Mouse (Mus musculus): ENCODE data around the gene Abhd15. TPM values are rescaled to one million over a fixed set of nuclear protein-coding genes. Genes with fewer than 3 reads are reported as not detected.
A peak's percentile ranks its signal among the peaks of the same experiment; 100 is the strongest.

The Abhd15 gene
- polyA plus RNA-seq, 1 experiment from 2014 or later = 1.2 TPM

DNA sequence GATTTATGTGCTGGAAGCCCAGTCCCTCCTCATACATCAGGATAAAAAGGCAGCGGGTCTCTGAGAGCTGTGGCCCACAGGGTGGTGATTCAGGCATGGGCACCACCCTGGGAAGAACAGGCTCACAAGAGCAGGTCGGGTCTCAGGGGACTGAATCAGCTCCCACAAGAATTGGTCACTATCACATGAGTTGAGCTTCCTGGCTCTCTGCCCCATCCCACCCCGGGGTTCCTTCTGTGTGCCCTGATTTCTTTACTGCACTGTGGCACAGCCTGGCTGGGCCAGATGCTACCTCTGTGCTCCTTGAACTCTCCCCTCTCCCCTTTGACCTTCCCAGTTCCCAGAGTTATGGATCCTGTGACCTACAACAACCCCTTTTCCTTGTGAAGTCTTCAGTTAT, 31.9 kb upstream of the Abhd15 start:
- H3K4me2 ChIP-seq (ENCODE audit: low read length) = no peak overlapping the region
- H3K27ac ChIP-seq (ENCODE audit: low read depth, low read length) = no peak overlapping the region
- H3K4me3 ChIP-seq (ENCODE audit: low read depth, low read length) = no peak overlapping the region
- no peak overlapping the region for H3K9ac ChIP-seq (ENCODE audit: low read length)
- no peak for ATAC-seq
- DNase-seq (ENCODE audit: low spot score) = no peak
- 75% methylated on average over 3 of the region's 3 CpGs for WGBS
- H3K9me3 ChIP-seq (replicated peaks; ENCODE audit: control insufficient read depth, low read length) = no peaks in the 10 kb centered on the region
- H3K36me3 ChIP-seq (ENCODE audit: control insufficient read depth, insufficient read depth, low read length) = 0 out of 2 replicates have a peak, but pooled peaks cover 7% of the 10 kb centered on the region
- H3K27me3 ChIP-seq (replicated peaks; ENCODE audit: control insufficient read depth, insufficient read depth, low read length) = no peaks in the 10 kb centered on the region
- H3K4me1 ChIP-seq (ENCODE audit: control insufficient read depth, insufficient read depth, low read length) = peaks cover 37% of the 10 kb centered on the region

DNA sequence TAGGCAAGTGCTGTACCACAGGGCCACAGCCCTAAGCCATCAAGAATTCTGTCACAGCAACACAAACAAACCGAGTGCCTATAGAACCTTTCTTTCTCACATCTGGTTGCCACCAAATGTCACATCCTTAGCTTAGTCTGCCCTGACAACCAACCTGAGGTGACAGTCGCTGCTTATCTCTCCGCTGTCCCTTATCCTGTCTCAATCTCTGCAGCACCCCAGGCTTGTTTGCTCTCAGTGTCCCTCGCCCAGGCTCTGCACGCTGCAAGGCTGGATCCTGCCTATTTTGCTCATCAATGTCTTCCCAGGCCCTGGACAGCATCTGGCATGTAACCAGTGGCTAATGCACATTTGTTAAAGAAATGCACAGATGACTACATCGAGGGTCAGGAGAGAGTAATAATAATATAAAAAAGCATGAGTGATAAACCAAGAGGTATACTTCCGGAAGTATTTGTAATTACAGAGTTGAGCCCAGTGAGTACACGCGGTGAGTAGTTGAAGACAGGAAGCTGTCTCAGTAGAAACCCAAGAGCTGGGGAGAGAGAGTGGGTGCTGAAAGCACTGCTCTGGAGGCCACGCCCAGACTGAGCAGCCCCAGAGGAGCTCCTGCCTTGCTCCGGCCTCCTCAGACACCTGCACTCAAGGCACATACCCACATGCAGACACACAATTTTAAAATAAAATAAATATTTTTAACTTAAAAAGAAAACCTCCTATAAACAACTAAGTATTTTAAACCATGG, 31.2 kb upstream of the Abhd15 start:
- ATAC-seq = no peak
- Histone ChIP-seq H3K27ac (ENCODE audit: low read depth, low read length) (no peak overlapping the region), H3K27me3 (replicated peaks; ENCODE audit: control insufficient read depth, insufficient read depth, low read length) (no peaks in the 10 kb centered on the region), H3K36me3 (ENCODE audit: control insufficient read depth, insufficient read depth, low read length) (0 out of 2 replicates have a peak, but pooled peaks cover 7% of the 10 kb centered on the region), H3K4me3 (ENCODE audit: low read depth, low read length) (no peak overlapping the region), H3K4me1 (ENCODE audit: control insufficient read depth, insufficient read depth, low read length) (peaks cover 42% of the 10 kb centered on the region), H3K4me2 (ENCODE audit: low read length) (no peak overlapping the region), H3K9ac (ENCODE audit: low read length) (0 out of 2 replicates have a peak overlapping the region, but pooled peaks have one; percentile 8), H3K9me3 (replicated peaks; ENCODE audit: control insufficient read depth, low read length) (no peaks in the 10 kb centered on the region)
- DNase-seq (ENCODE audit: low spot score) = no peak
- 87% methylated on average over 11 of the region's 11 CpGs for WGBS

DNA sequence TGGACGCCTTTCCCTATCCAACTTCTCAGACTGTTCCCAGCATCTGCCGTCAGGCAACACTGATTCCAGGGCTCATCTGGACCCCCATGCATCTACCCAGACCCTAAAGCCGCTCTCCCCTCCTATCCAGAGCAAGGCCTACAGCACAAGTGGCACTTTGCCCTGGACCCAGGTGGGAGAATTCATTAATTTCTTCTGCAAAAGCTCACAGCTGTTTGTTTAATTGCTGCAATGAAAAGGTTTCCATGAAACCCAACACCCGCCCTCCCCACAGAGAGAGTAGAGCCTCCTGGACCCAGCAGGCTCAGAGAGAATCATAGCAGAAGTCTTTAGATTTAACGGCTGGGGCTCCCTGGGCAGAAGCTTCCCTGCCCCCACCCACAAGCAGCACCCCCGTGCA, 29.7 kb upstream of the Abhd15 start:
- Histone ChIP-seq H3K4me1 (ENCODE audit: control insufficient read depth, insufficient read depth, low read length) (peaks cover 44% of the 10 kb centered on the region), H3K9me3 (replicated peaks; ENCODE audit: control insufficient read depth, low read length) (no peaks in the 10 kb centered on the region), H3K27ac (ENCODE audit: low read depth, low read length) (peak overlapping the region; percentile 82), H3K4me3 (ENCODE audit: low read depth, low read length) (no peak overlapping the region), H3K9ac (ENCODE audit: low read length) (0 out of 2 replicates have a peak overlapping the region, but pooled peaks have one; percentile 38), H3K36me3 (ENCODE audit: control insufficient read depth, insufficient read depth, low read length) (0 out of 2 replicates have a peak, but pooled peaks cover 7% of the 10 kb centered on the region), H3K4me2 (ENCODE audit: low read length) (peak overlapping the region; percentile 32), H3K27me3 (replicated peaks; ENCODE audit: control insufficient read depth, insufficient read depth, low read length) (no peaks in the 10 kb centered on the region)
- peak; percentile 75 for DNase-seq (ENCODE audit: low spot score)
- 31% methylated on average over 6 of the region's 6 CpGs for WGBS
- ATAC-seq = no peak

DNA sequence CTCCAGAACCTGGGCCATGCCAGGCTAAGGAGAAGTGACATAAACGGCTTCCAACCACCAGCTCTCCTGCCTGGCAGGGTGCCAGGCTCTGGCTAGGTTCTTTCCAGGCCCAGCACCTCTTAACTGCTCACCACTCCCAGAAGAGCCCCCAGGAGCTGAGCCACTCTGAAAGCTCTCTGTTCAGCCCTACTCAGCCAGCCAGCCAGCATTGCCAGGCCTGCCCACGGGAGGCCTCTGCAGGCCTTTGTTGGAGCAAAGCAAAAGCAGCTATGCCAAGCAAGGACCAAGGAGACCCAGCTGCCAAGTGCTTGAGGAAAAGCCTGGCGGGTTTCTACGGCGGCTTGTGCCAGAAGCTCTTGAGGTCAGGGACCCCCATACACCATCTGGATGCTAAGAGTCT, 28.1 kb upstream of the Abhd15 start:
- DNase-seq (ENCODE audit: low spot score) (peak; percentile 85), ATAC-seq (peak; percentile 16; the same call in 1 of the 2 replicates)
- Histone ChIP-seq H3K9ac (ENCODE audit: low read length) (peak overlapping the region; percentile 41), H3K9me3 (replicated peaks; ENCODE audit: control insufficient read depth, low read length) (no peaks in the 10 kb centered on the region), H3K4me2 (ENCODE audit: low read length) (peak overlapping the region; percentile 94), H3K4me3 (ENCODE audit: low read depth, low read length) (peak overlapping the region; percentile 18; the same call in 1 of the 2 replicates), H3K27me3 (replicated peaks; ENCODE audit: control insufficient read depth, insufficient read depth, low read length) (no peaks in the 10 kb centered on the region), H3K4me1 (ENCODE audit: control insufficient read depth, insufficient read depth, low read length) (peaks cover 53% of the 10 kb centered on the region), H3K27ac (ENCODE audit: low read depth, low read length) (peak overlapping the region; percentile 82), H3K36me3 (ENCODE audit: control insufficient read depth, insufficient read depth, low read length) (0 out of 2 replicates have a peak, but pooled peaks cover 3% of the 10 kb centered on the region)
- 17% methylated on average over 5 of the region's 5 CpGs for WGBS

DNA sequence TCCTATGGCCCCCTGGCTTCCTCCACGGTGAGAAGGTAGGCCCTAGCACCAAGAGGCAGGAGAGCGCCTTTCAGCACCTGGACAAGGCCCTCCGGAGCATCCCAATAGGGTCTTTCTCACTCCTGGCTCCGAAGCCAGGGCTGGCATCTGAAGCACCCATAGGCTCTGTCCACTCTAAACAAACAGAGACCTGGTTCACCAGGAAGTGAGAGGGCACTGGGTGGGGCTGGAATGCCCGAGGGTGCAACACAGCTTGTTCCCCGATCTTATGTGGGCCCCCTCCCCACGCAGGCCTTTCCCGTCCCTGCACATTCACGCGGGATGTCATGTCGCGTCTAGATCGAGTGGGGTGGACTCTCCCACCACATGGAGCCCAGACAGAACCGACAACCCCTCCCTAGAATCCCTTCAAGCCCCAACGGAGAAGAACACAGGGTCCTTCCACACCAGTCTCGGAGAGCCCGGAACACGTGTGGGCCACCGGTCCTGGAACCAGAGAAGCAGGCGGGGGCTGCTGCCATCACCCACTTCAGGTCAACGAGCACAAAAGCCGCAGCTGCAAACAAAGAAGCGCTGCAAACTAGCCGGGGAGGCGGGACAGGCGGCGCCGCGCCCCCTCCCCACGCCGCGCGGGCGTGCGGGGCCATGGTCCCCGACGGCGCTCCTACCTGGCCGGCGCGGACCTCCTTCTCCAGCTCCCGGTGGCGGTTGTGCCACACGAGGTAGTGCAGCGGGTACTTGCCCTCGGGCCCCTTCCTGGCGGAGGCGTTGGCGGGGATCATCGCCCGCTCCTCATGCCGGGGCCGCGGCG, 25.9 kb upstream of the Abhd15 start:
- Histone ChIP-seq H3K36me3 (ENCODE audit: control insufficient read depth, insufficient read depth, low read length) (no peaks in the 10 kb centered on the region), H3K9me3 (replicated peaks; ENCODE audit: control insufficient read depth, low read length) (no peaks in the 10 kb centered on the region), H3K4me2 (ENCODE audit: low read length) (peak overlapping the region; percentile 94), H3K27me3 (replicated peaks; ENCODE audit: control insufficient read depth, insufficient read depth, low read length) (no peaks in the 10 kb centered on the region), H3K4me3 (ENCODE audit: low read depth, low read length) (peak overlapping the region; percentile 92), H3K27ac (ENCODE audit: low read depth, low read length) (peak overlapping the region; percentile 94), H3K9ac (ENCODE audit: low read length) (peak overlapping the region; percentile 98), H3K4me1 (ENCODE audit: control insufficient read depth, insufficient read depth, low read length) (peaks cover 61% of the 10 kb centered on the region)
- DNase-seq (ENCODE audit: low spot score) = peak; percentile 58
- no peak for ATAC-seq
- WGBS = 2% methylated on average over 44 of the region's 55 CpGs

DNA sequence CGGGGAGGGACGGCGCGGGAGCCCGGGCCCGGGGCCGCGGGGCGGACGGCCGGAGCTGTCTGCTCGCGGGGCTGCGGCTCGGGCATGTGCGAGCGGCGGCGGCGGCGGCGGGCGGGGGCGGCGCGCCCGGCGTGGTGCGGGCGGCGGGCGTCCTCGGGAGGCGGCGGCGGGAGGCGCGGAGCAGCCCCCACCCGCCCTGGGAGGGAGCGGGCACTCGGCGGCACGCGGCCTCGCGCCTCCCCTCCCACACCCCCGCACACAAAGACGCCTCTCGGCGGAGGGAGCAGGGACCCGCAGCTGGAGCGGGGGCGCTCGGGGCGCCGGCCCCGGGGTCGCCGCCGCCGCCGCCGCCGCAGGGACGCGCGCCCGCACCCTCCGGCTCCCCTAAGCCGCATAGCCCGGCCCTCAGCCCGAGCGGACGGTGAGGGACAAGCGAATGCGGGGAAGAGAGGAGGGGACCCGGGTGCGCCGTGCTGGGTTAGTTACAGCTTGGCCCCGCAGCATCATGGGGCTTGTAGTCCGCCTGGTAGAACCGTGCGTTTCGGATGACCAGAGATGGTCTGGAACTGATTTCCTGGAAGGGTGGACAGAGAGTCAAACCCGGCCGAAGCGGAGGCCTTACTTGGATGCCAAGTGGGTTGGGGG, 25.2 kb upstream of the Abhd15 start, which contains the start of gene Ankrd13b:
Gene Ankrd13b (minus strand): TSS at position 88 of the 645 bp plus-strand sequence.
- WGBS = 0% methylated on average over 32 of the region's 87 CpGs
- DNase-seq (ENCODE audit: low spot score) (peak; percentile 90), ATAC-seq (peak; percentile 60)
- H3K9me3 ChIP-seq (replicated peaks; ENCODE audit: control insufficient read depth, low read length) = no peaks in the 10 kb centered on the region
- H3K4me2 ChIP-seq (ENCODE audit: low read length) = peak within 1 kb of the TSS; percentile 94
- no peaks in the 10 kb centered on the region for H3K27me3 ChIP-seq (replicated peaks; ENCODE audit: control insufficient read depth, insufficient read depth, low read length)
- peaks cover 63% of the 10 kb centered on the region for H3K4me1 ChIP-seq (ENCODE audit: control insufficient read depth, insufficient read depth, low read length)
- H3K36me3 ChIP-seq (ENCODE audit: control insufficient read depth, insufficient read depth, low read length) = no peaks in the 10 kb centered on the region
- H3K27ac ChIP-seq (ENCODE audit: low read depth, low read length) = peak within 1 kb of the TSS; percentile 94
- H3K9ac ChIP-seq (ENCODE audit: low read length) = peak within 1 kb of the TSS; percentile 98
- peak within 1 kb of the TSS; percentile 92 for H3K4me3 ChIP-seq (ENCODE audit: low read depth, low read length)

DNA sequence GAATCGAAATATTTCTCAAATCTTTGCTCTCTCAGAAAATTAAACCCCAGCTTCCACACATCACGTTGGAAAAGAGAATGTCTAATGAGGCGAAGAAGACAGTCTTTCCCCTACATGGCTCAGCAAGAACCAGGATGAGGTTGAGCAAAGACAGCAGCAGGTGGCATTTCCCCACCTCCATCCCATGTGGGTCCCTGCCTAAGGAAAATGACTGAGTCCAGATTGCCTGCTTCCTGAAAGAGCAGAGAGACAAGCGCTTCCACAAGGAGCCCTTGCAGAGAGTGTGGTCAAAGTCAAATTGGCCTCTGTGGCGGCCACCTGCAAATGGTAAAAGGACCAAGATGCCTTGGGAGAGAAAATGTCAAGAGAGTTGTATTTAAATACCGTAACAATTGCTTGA, 24.5 kb upstream of the Abhd15 start:
- H3K4me1 ChIP-seq (ENCODE audit: control insufficient read depth, insufficient read depth, low read length) = peaks cover 63% of the 10 kb centered on the region
- H3K27me3 ChIP-seq (replicated peaks; ENCODE audit: control insufficient read depth, insufficient read depth, low read length) = no peaks in the 10 kb centered on the region
- no peak for ATAC-seq
- H3K9me3 ChIP-seq (replicated peaks; ENCODE audit: control insufficient read depth, low read length) = no peaks in the 10 kb centered on the region
- no peak for DNase-seq (ENCODE audit: low spot score)
- peak overlapping the region; percentile 94 for H3K4me2 ChIP-seq (ENCODE audit: low read length)
- peak overlapping the region; percentile 92 for H3K4me3 ChIP-seq (ENCODE audit: low read depth, low read length)
- peak overlapping the region; percentile 98; the same call in 1 of the 2 replicates for H3K9ac ChIP-seq (ENCODE audit: low read length)
- 71% methylated on average over 6 of the region's 6 CpGs for WGBS
- peak overlapping the region; percentile 91; the same call in 1 of the 2 replicates for H3K27ac ChIP-seq (ENCODE audit: low read depth, low read length)
- no peaks in the 10 kb centered on the region for H3K36me3 ChIP-seq (ENCODE audit: control insufficient read depth, insufficient read depth, low read length)

DNA sequence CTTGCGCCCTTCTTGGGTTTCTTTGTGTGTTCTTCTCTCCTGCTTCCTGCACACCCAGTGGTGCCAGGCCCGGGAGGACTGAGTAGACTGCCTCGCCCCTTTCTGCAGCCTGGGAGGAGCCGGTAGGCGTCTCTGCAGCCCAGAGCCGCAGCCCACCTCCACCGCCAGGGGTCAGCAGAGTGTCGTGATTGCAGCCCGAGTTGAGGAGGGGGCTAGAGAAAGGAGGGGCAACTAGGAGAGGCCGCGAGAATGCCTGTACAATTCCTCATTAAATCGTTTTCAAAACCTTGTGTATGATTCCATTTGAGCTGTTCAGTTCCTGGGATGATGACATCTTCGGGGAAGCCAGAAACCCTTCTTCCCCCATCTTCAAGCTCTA, 23.8 kb upstream of the Abhd15 start:
- Histone ChIP-seq H3K9ac (ENCODE audit: low read length) (peak overlapping the region; percentile 96; the same call in 1 of the 2 replicates), H3K4me1 (ENCODE audit: control insufficient read depth, insufficient read depth, low read length) (peaks cover 60% of the 10 kb centered on the region), H3K4me2 (ENCODE audit: low read length) (peak overlapping the region; percentile 94), H3K27ac (ENCODE audit: low read depth, low read length) (peak overlapping the region; percentile 91), H3K27me3 (replicated peaks; ENCODE audit: control insufficient read depth, insufficient read depth, low read length) (no peaks in the 10 kb centered on the region), H3K36me3 (ENCODE audit: control insufficient read depth, insufficient read depth, low read length) (no peaks in the 10 kb centered on the region), H3K4me3 (ENCODE audit: low read depth, low read length) (peak overlapping the region; percentile 92), H3K9me3 (replicated peaks; ENCODE audit: control insufficient read depth, low read length) (no peaks in the 10 kb centered on the region)
- WGBS = under 1% methylated on average over 13 of the region's 13 CpGs
- ATAC-seq (peak; percentile 78), DNase-seq (ENCODE audit: low spot score) (peak; percentile 97)

All from forebrain, embryonic 14.5 days (tissue).